Mouse (Mus musculus): ENCODE data around the gene Gal3st2c. TPM values are rescaled to one million over a fixed set of nuclear protein-coding genes. Genes with fewer than 3 reads are reported as not detected.

The Gal3st2c gene
- total and polyA plus RNA-seq, 3 experiments, result not detected

DNA sequence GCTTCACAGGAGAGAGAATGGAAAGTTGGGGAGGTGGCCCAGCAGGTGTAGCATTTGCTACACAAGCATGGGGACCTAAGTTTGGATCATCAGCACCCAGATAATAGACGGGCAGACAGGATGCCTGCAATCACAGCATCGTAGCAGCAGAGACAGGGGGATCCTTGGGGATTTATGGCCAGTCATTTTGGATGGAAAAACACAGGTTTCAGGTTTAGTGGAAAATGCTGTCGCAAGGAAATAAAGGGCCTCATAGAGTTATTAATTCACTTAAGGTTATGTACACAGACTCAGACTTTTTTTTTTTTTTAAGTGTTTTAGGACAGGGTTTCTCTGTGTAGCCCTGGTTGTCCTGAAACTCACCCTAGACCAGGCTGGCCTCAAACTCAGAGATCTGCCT, 55.2 kb downstream of the Gal3st2c start (continued):
- no peak for TF ChIP-seq RCOR1 (conservative IDR thresholded peaks at IDR 0.05; ENCODE audit: low read depth, low read length)
- peak; percentile 50; the same call in 1 of the 2 replicates for TF ChIP-seq TCF12 (IDR thresholded peaks at IDR 0.05; ENCODE audit: low read depth, low read length)
- TF ChIP-seq MAX (IDR thresholded peaks at IDR 0.05; ENCODE audit: low read length), result no peak
- TF ChIP-seq NELFE (IDR thresholded peaks at IDR 0.05; ENCODE audit: low read depth, low read length), result no peak
- no peak for TF ChIP-seq RAD21 (IDR thresholded peaks at IDR 0.05; ENCODE audit: low read depth, low read length)
- TF ChIP-seq ZNF384 (IDR thresholded peaks at IDR 0.05; ENCODE audit: low read depth, low read length), result peak; percentile 84
- TF ChIP-seq BHLHE40 (IDR thresholded peaks at IDR 0.05; ENCODE audit: low read depth, low read length), result no peak
- no peak for TF ChIP-seq MAFK (IDR thresholded peaks at IDR 0.05; ENCODE audit: insufficient replicate concordance, low read length)
- no peak for TF ChIP-seq ZKSCAN1 (IDR thresholded peaks at IDR 0.05; ENCODE audit: borderline replicate concordance, low read depth, low read length)

DNA sequence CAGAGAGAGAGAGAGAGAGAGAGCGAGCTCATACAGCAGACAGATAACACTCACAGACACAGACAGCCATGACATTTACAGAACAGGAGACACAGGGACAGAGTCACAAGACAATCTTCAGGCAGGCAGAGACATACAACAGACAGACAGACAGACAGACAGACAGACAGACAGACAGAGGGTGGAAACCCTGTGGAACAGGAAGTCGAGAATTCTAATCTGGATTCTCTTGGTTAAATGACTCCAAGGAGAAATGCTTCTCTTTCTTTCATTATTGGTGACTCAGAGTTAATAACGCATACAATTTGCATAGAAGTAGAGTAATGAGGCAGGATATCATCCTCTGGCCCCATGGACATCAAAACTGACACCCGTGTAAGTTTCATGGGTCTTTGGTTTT, 56.2 kb downstream of the Gal3st2c start:
- DNase-seq (ENCODE audit: extremely low read depth), result peak; percentile 33
- dilution Hi-C loops (cut with MboI; ENCODE audit: extremely low pct_ligation_motif_present, extremely low pct_unique_long_range_greater_than_20kb, low sequenced_read_pairs) (no loop called here), in situ Hi-C loops (cut with MboI; ENCODE audit: low pct_ligation_motif_present, low pct_unique_long_range_greater_than_20kb, low sequenced_read_pairs) (loop anchor here (10.0 kb wide), 1 partner anchor 232 kb away; no protein-coding TSS in a partner anchor)
- Histone ChIP-seq H3K79me2 (replicated peaks; ENCODE audit: control insufficient read depth, extremely low read depth, insufficient read depth, poor library complexity, severe bottlenecking) (peaks cover 13% of the 10 kb centered on the region), H3K4me1 (ENCODE audit: control insufficient read depth in 1 of 2, insufficient read depth in 2 of 2) (peaks cover 22 to 70% of the 10 kb centered on the region in 2 experiments), H3K9ac (ENCODE audit: insufficient read depth, low read depth) (peak overlapping the region; percentile 36; the same call in 1 of the 2 replicates), H3K4me2 (ENCODE audit: insufficient read depth, low read depth, poor library complexity, severe bottlenecking) (peak overlapping the region; percentile 73), H3K36me3 (replicated peaks in 1 of 2; ENCODE audit: control insufficient read depth in 1 of 2, insufficient read depth in 1 of 2, low read length in 1 of 2) (peaks cover 0 to 32% of the 10 kb centered on the region in 2 experiments), H3K27me3 (replicated peaks) (no peaks in the 10 kb centered on the region), H3K4me3 (replicated peaks in 1 of 3; ENCODE audit: low read depth in 2 of 3, low read length in 2 of 3, poor library complexity in 1 of 3) (peak overlapping the region in 1 of 3 experiments; percentile 15), H3K27ac (ENCODE audit: insufficient read depth, low read depth) (0 out of 2 replicates have a peak overlapping the region, but pooled peaks have one; percentile 24), H3K9me3 (replicated peaks; ENCODE audit: low read length) (no peaks in the 10 kb centered on the region)
- TF ChIP-seq MAZ (IDR thresholded peaks at IDR 0.05; ENCODE audit: low read depth, low read length) (no peak), SIN3A (IDR thresholded peaks at IDR 0.05; ENCODE audit: low read length) (0 out of 2 replicates have a peak, but pooled peaks have one; percentile 10), EP300 (IDR thresholded peaks at IDR 0.05; ENCODE audit: low read length) (peak; percentile 41; the same call in 1 of the 2 replicates), CHD1 (IDR thresholded peaks at IDR 0.05; ENCODE audit: low read depth, low read length) (no peak)

DNA sequence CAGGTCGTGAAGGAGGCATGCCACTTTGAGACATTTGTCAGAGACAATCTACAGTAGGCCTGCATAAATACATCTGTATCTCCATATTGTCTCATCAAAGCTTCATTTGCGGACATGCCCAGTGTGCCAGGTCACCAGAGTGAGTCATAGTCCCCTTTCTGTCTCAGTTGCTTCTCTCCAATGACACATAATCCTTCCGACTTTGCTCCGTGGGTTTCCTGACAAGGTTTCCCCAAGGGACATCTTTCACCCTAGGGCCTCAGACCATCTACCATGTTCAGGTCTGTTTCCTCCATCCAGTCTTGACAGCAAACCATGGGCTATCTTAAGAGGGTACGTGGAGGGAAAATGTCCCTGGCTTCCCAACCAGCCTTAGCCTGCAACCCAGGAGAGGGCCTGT, 60.8 kb downstream of the Gal3st2c start:
- H3K9me3 ChIP-seq (replicated peaks; ENCODE audit: low read length), result no peaks in the 10 kb centered on the region
- peaks cover 0 to 10% of the 10 kb centered on the region in 2 experiments for H3K36me3 ChIP-seq (replicated peaks in 1 of 2; ENCODE audit: control insufficient read depth in 1 of 2, insufficient read depth in 1 of 2, low read length in 1 of 2)
- DNase-seq (ENCODE audit: extremely low read depth), result peak; percentile 62
- dilution Hi-C loops (cut with MboI; ENCODE audit: extremely low pct_ligation_motif_present, extremely low pct_unique_long_range_greater_than_20kb, low sequenced_read_pairs), result no loop called here
- peaks cover 26 to 82% of the 10 kb centered on the region in 2 experiments for H3K4me1 ChIP-seq (ENCODE audit: control insufficient read depth in 1 of 2, insufficient read depth in 2 of 2)
- peak overlapping the region; percentile 36 for H3K27ac ChIP-seq (ENCODE audit: insufficient read depth, low read depth)
- in situ Hi-C loops (cut with MboI; ENCODE audit: low pct_ligation_motif_present, low pct_unique_long_range_greater_than_20kb, low sequenced_read_pairs), result no loop called here
- H3K4me2 ChIP-seq (ENCODE audit: insufficient read depth, low read depth, poor library complexity, severe bottlenecking), result peak overlapping the region; percentile 59
- H3K9ac ChIP-seq (ENCODE audit: insufficient read depth, low read depth), result peak overlapping the region; percentile 52
- H3K79me2 ChIP-seq (replicated peaks; ENCODE audit: control insufficient read depth, extremely low read depth, insufficient read depth, poor library complexity, severe bottlenecking), result peaks cover 13% of the 10 kb centered on the region
- H3K27me3 ChIP-seq (replicated peaks), result no peaks in the 10 kb centered on the region
- TF ChIP-seq BHLHE40 (IDR thresholded peaks at IDR 0.05; ENCODE audit: low read depth, low read length), result peak; percentile 68
- TF ChIP-seq ETS1 (conservative IDR thresholded peaks at IDR 0.05; ENCODE audit: low read depth, low read length), result peak; percentile 69
- peak; percentile 3; the same call in 1 of the 2 replicates for TF ChIP-seq ZNF384 (IDR thresholded peaks at IDR 0.05; ENCODE audit: low read depth, low read length)
- TF ChIP-seq JUN (IDR thresholded peaks at IDR 0.05; ENCODE audit: insufficient read depth, low read depth, low read length), result peak; percentile 62; the same call in 1 of the 2 replicates
- no peak for TF ChIP-seq MYC (IDR thresholded peaks at IDR 0.05; ENCODE audit: low read depth, low read length)
- peak; percentile 56; the same call in 1 of the 2 replicates for TF ChIP-seq SIN3A (IDR thresholded peaks at IDR 0.05; ENCODE audit: low read length)
- TF ChIP-seq JUND (conservative IDR thresholded peaks at IDR 0.05; ENCODE audit: low read depth, low read length), result peak; percentile 61; the same call in 1 of the 2 replicates
- TF ChIP-seq MEF2A (IDR thresholded peaks at IDR 0.05; ENCODE audit: borderline replicate concordance, low read depth, low read length), result peak; percentile 93
- TF ChIP-seq USF2 (conservative IDR thresholded peaks at IDR 0.05; ENCODE audit: low read depth, low read length), result no peak
- peak; percentile 66; the same call in 1 of the 2 replicates for TF ChIP-seq IRF4 (IDR thresholded peaks at IDR 0.05; ENCODE audit: low read depth, low read length)
- TF ChIP-seq EP300 (IDR thresholded peaks at IDR 0.05; ENCODE audit: low read length), result peak; percentile 70
- no peak for TF ChIP-seq KAT2A (IDR thresholded peaks at IDR 0.05; ENCODE audit: insufficient replicate concordance, low read length)
- peak; percentile 32; the same call in 1 of the 2 replicates for TF ChIP-seq CHD2 (IDR thresholded peaks at IDR 0.05; ENCODE audit: low read length)
- peak; percentile 51 for TF ChIP-seq NRF1 (IDR thresholded peaks at IDR 0.05; ENCODE audit: low read depth, low read length)
- peak; percentile 60; the same call in 1 of the 2 replicates for TF ChIP-seq MAZ (IDR thresholded peaks at IDR 0.05; ENCODE audit: low read depth, low read length)
- TF ChIP-seq ZMIZ1 (IDR thresholded peaks at IDR 0.05; ENCODE audit: low read depth, low read length), result no peak
- 0 out of 2 replicates have a peak, but pooled peaks have one; percentile 26 for TF ChIP-seq MXI1 (IDR thresholded peaks at IDR 0.05; ENCODE audit: low read depth, low read length)
- TF ChIP-seq ZC3H11A (IDR thresholded peaks at IDR 0.05; ENCODE audit: low read depth, low read length), result no peak
- TF ChIP-seq TCF12 (IDR thresholded peaks at IDR 0.05; ENCODE audit: low read depth, low read length), result peak; percentile 64
- TF ChIP-seq MAX (IDR thresholded peaks at IDR 0.05; ENCODE audit: low read length), result peak; percentile 33; the same call in 1 of the 2 replicates
- H3K4me3 ChIP-seq (replicated peaks in 1 of 3; ENCODE audit: low read depth in 2 of 3, low read length in 2 of 3, poor library complexity in 1 of 3), result peak overlapping the region; percentile 57 to 67 (median 66)

Data from CH12.LX (cell line).